Mouse (Mus musculus) embryo, embryonic 10.5 days (tissue): ENCODE data around the gene Gpr18.

Experiments used
- DNase-seq: peaks from one replicate; pipeline ENCODE4 v3.0.0-alpha.2; 2015; ENCODE audit warnings: low spot score

Gpr18 gene

GRCm38 (mm10) chr14:121949436-121949835 is 33.9 kb upstream of the Gpr18 start:
- no peak for DNase-seq

DNA sequence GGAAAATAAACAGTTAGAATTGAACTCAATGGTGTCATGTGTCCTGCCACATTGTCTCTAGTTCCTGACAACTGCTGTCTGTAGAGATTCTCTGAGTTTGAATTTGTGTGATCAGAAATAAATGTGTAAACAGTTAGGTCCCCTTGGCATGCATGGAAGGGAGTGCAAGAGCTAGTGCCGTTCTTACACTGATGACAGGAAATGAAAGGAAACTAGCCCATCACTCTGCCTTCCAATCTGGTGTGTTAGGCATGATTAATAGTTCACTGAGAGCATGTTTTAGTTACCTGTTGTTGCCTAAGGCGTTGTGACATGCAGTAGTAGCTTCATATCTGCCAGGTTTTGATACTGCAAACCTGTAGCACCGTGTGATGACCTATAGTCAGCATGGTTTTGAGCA is 32.4 kb upstream of the Gpr18 start:
- no peak for DNase-seq

DNA sequence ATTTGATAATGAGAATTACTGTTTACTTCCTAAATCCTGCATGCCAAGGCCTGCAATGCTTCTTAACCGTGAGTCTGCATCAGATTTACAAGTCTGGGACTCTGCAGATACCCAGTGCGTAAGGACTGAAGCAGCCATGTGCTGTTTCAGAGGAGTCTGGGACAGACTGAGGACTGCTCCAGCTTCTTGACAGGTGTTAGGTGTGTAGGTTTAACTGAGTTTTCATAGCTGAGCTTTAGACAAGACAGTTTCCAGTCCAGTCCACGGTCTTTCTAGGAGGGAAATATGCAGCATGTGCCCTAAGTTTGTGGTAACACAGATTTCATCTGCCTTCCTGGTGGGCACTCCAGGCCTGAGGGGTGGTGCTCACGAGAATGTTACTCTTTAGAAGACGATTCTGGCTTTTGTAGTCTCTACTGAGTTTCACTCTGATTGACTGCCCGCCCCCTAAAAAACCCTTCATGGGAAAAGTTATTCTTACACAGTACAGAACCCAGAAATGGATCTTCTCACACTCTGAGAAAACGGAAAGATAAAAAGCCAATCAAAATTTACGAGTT is 31.7 kb upstream of the Gpr18 start:
- DNase-seq = no peak

- DNase-seq = no peak
These were observed 31.1 kb upstream of the Gpr18 start for GRCm38 (mm10) chr14:121946728-121947127.

- no peak for DNase-seq
These were observed 30.6 kb upstream of the Gpr18 start for GRCm38 (mm10) chr14:121946131-121946530.

- no peak for DNase-seq
These were observed 24.0 kb upstream of the Gpr18 start for GRCm38 (mm10) chr14:121939582-121939981.

- DNase-seq = no peak
These were observed 22.9 kb upstream of the Gpr18 start for GRCm38 (mm10) chr14:121938256-121939191.

GRCm38 (mm10) chr14:121937601-121938255 is 22.1 kb upstream of the Gpr18 start:
- DNase-seq = no peak

DNA sequence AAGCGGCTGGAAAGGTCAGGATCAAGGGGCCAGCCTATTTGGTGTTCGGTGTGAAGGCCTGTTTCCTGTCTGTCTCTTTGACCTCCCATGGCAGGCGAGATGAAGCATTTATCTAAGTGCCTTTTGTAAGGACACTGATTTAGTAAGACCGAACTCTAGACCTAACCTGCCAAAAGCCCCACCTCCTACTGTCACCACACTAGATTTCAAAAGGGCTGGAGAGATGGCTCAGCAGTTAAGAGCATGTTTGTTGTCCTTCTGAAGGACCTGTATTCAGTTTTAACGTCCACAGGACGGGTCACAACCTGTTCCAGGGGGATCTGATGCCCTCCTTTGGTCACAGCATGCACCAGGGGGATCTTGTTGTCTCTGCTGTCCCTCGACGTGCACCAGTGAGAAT is 21.3 kb upstream of the Gpr18 start:
- DNase-seq = no peak

- no peak for DNase-seq
These were observed 20.8 kb upstream of the Gpr18 start for GRCm38 (mm10) chr14:121936356-121936755.

DNA sequence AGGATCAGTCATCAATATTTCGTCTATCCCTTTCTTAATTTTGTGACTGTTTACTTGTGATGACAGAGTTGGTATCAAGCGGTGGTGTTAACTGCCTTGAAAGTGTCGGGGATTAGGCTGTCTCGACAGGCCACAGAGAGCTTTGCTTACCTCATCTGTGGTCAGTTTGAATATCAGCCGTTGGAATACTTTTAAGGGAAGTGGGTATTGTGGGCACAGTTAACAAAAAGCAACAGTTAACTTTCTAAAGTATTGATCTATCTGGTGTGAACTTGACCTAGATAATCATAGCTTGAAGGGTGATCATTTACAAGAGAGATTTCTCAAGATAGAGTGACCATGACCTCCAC is 19.0 kb upstream of the Gpr18 start:
- no peak for DNase-seq

GRCm38 (mm10) chr14:121933906-121934596 is 18.5 kb upstream of the Gpr18 start:
- DNase-seq = no peak

- DNase-seq = no peak
These were observed 16.6 kb upstream of the Gpr18 start for GRCm38 (mm10) chr14:121932180-121932579.

- no peak for DNase-seq
These were observed 16.0 kb upstream of the Gpr18 start for GRCm38 (mm10) chr14:121931594-121931993.

GRCm38 (mm10) chr14:121930731-121931383 is 15.3 kb upstream of the Gpr18 start:
- DNase-seq = no peak

DNA sequence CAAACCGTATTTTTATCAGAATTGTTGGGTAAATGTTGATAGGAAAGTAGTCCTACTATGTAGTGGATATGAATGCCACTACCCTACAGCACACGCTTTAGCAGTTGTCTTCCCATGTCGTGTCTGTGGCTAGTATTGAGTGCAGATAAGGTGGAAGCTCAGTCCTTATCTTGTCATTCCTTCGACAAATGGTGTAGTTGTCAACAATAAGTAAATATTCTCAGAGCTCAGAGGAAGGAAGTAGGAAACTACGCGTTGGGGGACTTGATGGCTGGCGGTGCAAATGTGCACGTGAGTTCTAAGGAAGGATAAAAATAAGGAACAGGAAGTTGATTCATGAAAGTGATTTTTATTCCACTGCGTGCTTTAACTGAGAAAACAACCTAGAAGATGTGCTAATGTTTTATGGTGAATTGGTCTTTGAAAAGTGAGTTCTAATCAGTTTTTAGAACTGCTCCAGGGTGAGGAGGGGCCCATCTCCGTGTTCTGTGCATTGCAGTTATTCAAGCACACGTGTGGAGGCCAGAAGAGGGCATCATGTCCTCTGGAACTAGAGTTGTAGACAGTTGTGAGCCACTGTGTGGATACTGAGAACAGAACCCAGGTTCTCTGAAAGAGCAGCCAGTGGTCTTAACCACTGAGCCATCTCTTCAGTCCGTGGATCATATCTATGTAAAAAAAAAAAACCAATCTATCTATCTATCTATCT is 13.8 kb upstream of the Gpr18 start:
- no peak for DNase-seq

GRCm38 (mm10) chr14:121928375-121929137 is 13.0 kb upstream of the Gpr18 start:
- peak; percentile 80 for DNase-seq

- no peak for DNase-seq
These were observed 11.9 kb upstream of the Gpr18 start for GRCm38 (mm10) chr14:121927451-121927850.

DNA sequence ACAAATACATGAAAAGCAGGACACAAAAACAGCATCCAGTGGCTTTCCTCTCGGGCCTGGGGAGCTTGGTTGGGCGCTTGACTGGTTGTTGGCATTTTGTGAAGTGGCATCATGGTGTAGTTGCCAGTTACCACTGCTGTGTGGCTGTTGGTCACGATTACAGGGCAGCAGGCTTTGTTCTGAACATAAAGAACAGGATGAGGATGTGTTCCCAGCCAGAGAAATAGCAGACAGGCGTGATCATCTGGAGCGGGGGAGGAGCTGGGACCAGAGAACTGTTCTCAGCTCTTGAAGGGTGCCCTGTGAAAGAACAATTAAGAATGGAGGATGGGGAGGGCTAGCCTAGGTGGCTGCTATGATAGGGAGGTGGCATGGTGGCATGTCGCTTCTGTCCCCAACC is 11.3 kb upstream of the Gpr18 start:
- no peak for DNase-seq

GRCm38 (mm10) chr14:121924876-121925275 is 9.3 kb upstream of the Gpr18 start:
- DNase-seq = no peak

DNA sequence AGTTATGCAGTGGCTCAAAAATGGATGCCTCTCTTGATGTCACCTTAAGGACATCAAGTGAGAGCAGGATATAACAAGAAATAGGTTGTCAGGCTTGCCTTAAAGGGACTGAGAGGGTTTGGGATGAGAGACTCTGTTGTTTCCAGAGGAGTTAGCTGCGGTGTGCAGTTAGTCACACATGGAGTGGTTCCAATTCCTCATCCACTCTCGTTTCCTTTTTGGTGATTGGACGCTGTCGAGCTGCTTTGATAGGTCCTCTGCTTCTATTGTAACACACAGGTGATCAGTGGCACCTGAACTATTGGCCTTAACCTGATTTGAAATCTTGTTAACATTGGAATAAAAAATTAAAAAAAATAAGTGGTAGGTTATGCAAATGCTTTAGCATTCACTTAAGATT is 7.2 kb upstream of the Gpr18 start:
- no peak for DNase-seq
